Mouse (Mus musculus): ENCODE results near the gene Gm45716.

GRCm38 (mm10) chr11:90259826-90260225, 72.3 kb downstream of the Gm45716 start:
- TF ChIP-seq CTCF (IDR thresholded peaks at IDR 0.05; ENCODE audit: low read depth, low read length) = no peak
- TF ChIP-seq POLR2A (IDR thresholded peaks at IDR 0.05; ENCODE audit: borderline replicate concordance, low read depth, low read length) = no peak

Measured in bone marrow macrophage, adult 2 months (primary cell).